Comparison of ENCODE assay signal across 25 mouse cellular contexts in genomic region chr13:112255862-112256261, GRCm38 (mm10). TPM values are rescaled to one million over a fixed set of nuclear protein-coding genes. Genes with fewer than 3 reads are reported as not detected.
"Had no signal": no experiment of that assay in that cellular context is flagged by ENCODE, and none has a peak within 500 bp of the region (broad histone marks: within the 10 kb centered on the region; RNA-seq: fewer than 3 reads in every experiment).

No protein-coding gene starts in this region.

- H3K9me3 ChIP-seq: embryonic facial prominence, embryonic 10.5 days; embryonic facial prominence, embryonic 12.5 days; embryonic facial prominence, embryonic 13.5 days; embryonic facial prominence, embryonic 15.5 days; forebrain, embryonic 10.5 days; forebrain, embryonic 12.5 days; forebrain, embryonic 13.5 days; forebrain, embryonic 15.5 days; heart, embryonic 10.5 days had no signal

- H3K27me3 ChIP-seq: embryonic facial prominence, embryonic 13.5 days; forebrain, embryonic 12.5 days; forebrain, embryonic 13.5 days; forebrain, embryonic 15.5 days had no signal

- DNase-seq: cerebellum, adult 2 months; cerebellum, adult 8-10 months; cerebellum, adult 9-10 months; cerebellum, adult 9-11 months; embryo, embryonic 11 days; forebrain, postnatal 0 days; gastrocnemius, adult 2 months; gastrocnemius, postnatal 10 days; gastrocnemius, postnatal 14 days; gastrocnemius, postnatal 25 days; gastrocnemius, postnatal 36 days; heart, adult 18-20 months; heart, adult 2 months had no signal

- H3K4me1 ChIP-seq: forebrain, embryonic 13.5 days; forebrain, embryonic 15.5 days had no signal

- ATAC-seq: forebrain, embryonic 13.5 days; forebrain, embryonic 15.5 days; forebrain, embryonic 16.5 days; forebrain, postnatal 0 days had no signal

- H3K36me3 ChIP-seq: embryonic facial prominence, embryonic 10.5 days; embryonic facial prominence, embryonic 12.5 days; embryonic facial prominence, embryonic 13.5 days; embryonic facial prominence, embryonic 15.5 days; forebrain, embryonic 10.5 days; forebrain, embryonic 12.5 days; forebrain, embryonic 15.5 days; heart, embryonic 10.5 days had no signal

- H3K4me3 ChIP-seq: embryonic facial prominence, embryonic 10.5 days; embryonic facial prominence, embryonic 12.5 days; embryonic facial prominence, embryonic 13.5 days; embryonic facial prominence, embryonic 15.5 days; erythroblast, embryonic 14.5 days; forebrain, embryonic 10.5 days; forebrain, embryonic 12.5 days; forebrain, embryonic 13.5 days; forebrain, embryonic 15.5 days; gastrocnemius, adult 2 months; heart, adult 2 months; heart, embryonic 10.5 days had no signal

- H3K27ac ChIP-seq: embryonic facial prominence, embryonic 10.5 days; embryonic facial prominence, embryonic 12.5 days; embryonic facial prominence, embryonic 13.5 days; embryonic facial prominence, embryonic 15.5 days; forebrain, embryonic 10.5 days; forebrain, embryonic 12.5 days; forebrain, embryonic 13.5 days; forebrain, embryonic 15.5 days; gastrocnemius, adult 2 months; heart, adult 2 months; heart, embryonic 10.5 days had no signal

- H3K4me2 ChIP-seq: embryonic facial prominence, embryonic 12.5 days; embryonic facial prominence, embryonic 13.5 days; embryonic facial prominence, embryonic 15.5 days; forebrain, embryonic 12.5 days; forebrain, embryonic 13.5 days; forebrain, embryonic 15.5 days had no signal

- H3K9ac ChIP-seq: embryonic facial prominence, embryonic 12.5 days; embryonic facial prominence, embryonic 13.5 days; embryonic facial prominence, embryonic 15.5 days; forebrain, embryonic 12.5 days; forebrain, embryonic 13.5 days; forebrain, embryonic 15.5 days; forebrain, postnatal 0 days had no signal

RNA-seq across cellular contexts. Expression of gene Ankrd55, which starts 32.4 kb away (rescaled TPM):
- total RNA-seq: common myeloid progenitor, adult 5-6 weeks; gastrocnemius, adult 2 months; gastrocnemius, postnatal 10 days; gastrocnemius, postnatal 25 days; gastrocnemius, postnatal 36 days had no signal
- polyA plus RNA-seq: erythroblast, embryonic 14.5 days; heart, embryonic 10.5 days had no signal
